Mouse (Mus musculus): ENCODE data around the gene Lhfpl2. TPM values are rescaled to one million over a fixed set of nuclear protein-coding genes. Genes with fewer than 3 reads are reported as not detected.

The Lhfpl2 gene
- polyA plus RNA-seq, 1 experiment from 2014 or later: 24.4 TPM

- H3K4me3 ChIP-seq: no peak overlapping the region
- WGBS: 60% methylated on average over 4 of the region's 4 CpGs
Observed at GRCm38 (mm10) chr13:94239488-94239887, 181.9 kb downstream of the Lhfpl2 start.

GRCm38 (mm10) chr13:94240111-94240510 is 182.5 kb downstream of the Lhfpl2 start:
- H3K27me3 ChIP-seq (replicated peaks): no peaks in the 10 kb centered on the region
- H3K4me2 ChIP-seq: no peak overlapping the region
- H3K9me3 ChIP-seq (replicated peaks): no peaks in the 10 kb centered on the region
- 0 out of 2 replicates have a peak, but pooled peaks cover 4% of the 10 kb centered on the region for H3K4me1 ChIP-seq (replicated peaks)
- H3K36me3 ChIP-seq: no peaks in the 10 kb centered on the region
- WGBS: 85% methylated on average over 6 of the region's 6 CpGs
- no peak overlapping the region for H3K4me3 ChIP-seq
- no peak overlapping the region for H3K9ac ChIP-seq
- no peak for ATAC-seq (ENCODE audit: insufficient number of reproducible peaks, low FRiP score)
- no peak overlapping the region for H3K27ac ChIP-seq (ENCODE audit: poor library complexity, severe bottlenecking)

More at GRCm38 (mm10) chr13:94239488-94239887, 181.9 kb downstream of the Lhfpl2 start:
- no peaks in the 10 kb centered on the region for H3K36me3 ChIP-seq
- no peaks in the 10 kb centered on the region for H3K27me3 ChIP-seq (replicated peaks)
- H3K27ac ChIP-seq (ENCODE audit: poor library complexity, severe bottlenecking): no peak overlapping the region
- H3K9ac ChIP-seq: no peak overlapping the region
- no peaks in the 10 kb centered on the region; the same call in 1 of the 2 replicates for H3K9me3 ChIP-seq (replicated peaks)
- H3K4me2 ChIP-seq: no peak overlapping the region
- H3K4me1 ChIP-seq (replicated peaks): 0 out of 2 replicates have a peak, but pooled peaks cover 4% of the 10 kb centered on the region
- ATAC-seq (ENCODE audit: insufficient number of reproducible peaks, low FRiP score): no peak; the same call in 1 of the 2 replicates

GRCm38 (mm10) chr13:94240873-94241272 is 183.3 kb downstream of the Lhfpl2 start:
- 28% methylated on average over 5 of the region's 5 CpGs for WGBS
- Histone ChIP-seq H3K4me2 (no peak overlapping the region), H3K4me1 (replicated peaks) (0 out of 2 replicates have a peak, but pooled peaks cover 4% of the 10 kb centered on the region), H3K27ac (ENCODE audit: poor library complexity, severe bottlenecking) (no peak overlapping the region), H3K9ac (no peak overlapping the region), H3K36me3 (no peaks in the 10 kb centered on the region), H3K9me3 (replicated peaks) (no peaks in the 10 kb centered on the region), H3K4me3 (no peak overlapping the region), H3K27me3 (replicated peaks) (no peaks in the 10 kb centered on the region)
- ATAC-seq (ENCODE audit: insufficient number of reproducible peaks, low FRiP score): no peak

- no peak overlapping the region for H3K4me2 ChIP-seq
- H3K27ac ChIP-seq (ENCODE audit: poor library complexity, severe bottlenecking): no peak overlapping the region
- no peak for ATAC-seq (ENCODE audit: insufficient number of reproducible peaks, low FRiP score)
- no peak overlapping the region for H3K4me3 ChIP-seq
- H3K27me3 ChIP-seq (replicated peaks): no peaks in the 10 kb centered on the region
- H3K9ac ChIP-seq: no peak overlapping the region
- H3K4me1 ChIP-seq (replicated peaks): peaks cover 6% of the 10 kb centered on the region; the same call in 1 of the 2 replicates
- no peaks in the 10 kb centered on the region for H3K9me3 ChIP-seq (replicated peaks)
- WGBS: 54% methylated on average over 4 of the region's 4 CpGs
- H3K36me3 ChIP-seq: no peaks in the 10 kb centered on the region
Observed at GRCm38 (mm10) chr13:94241892-94242524, 184.4 kb downstream of the Lhfpl2 start.

GRCm38 (mm10) chr13:94242897-94243296 is 185.3 kb downstream of the Lhfpl2 start:
- peaks cover 10% of the 10 kb centered on the region; the same call in 1 of the 2 replicates for H3K4me1 ChIP-seq (replicated peaks)
- WGBS: 76% methylated on average over 2 of the region's 2 CpGs
- no peak for ATAC-seq (ENCODE audit: insufficient number of reproducible peaks, low FRiP score)

More at GRCm38 (mm10) chr13:94242897-94243296, 185.3 kb downstream of the Lhfpl2 start:
- H3K4me2 ChIP-seq: no peak overlapping the region
- H3K9me3 ChIP-seq (replicated peaks): no peaks in the 10 kb centered on the region
- no peaks in the 10 kb centered on the region for H3K27me3 ChIP-seq (replicated peaks)
- no peak overlapping the region for H3K4me3 ChIP-seq
- no peaks in the 10 kb centered on the region for H3K36me3 ChIP-seq
- H3K9ac ChIP-seq: no peak overlapping the region
- H3K27ac ChIP-seq (ENCODE audit: poor library complexity, severe bottlenecking): no peak overlapping the region

Other genes starting within 250 kb of the Lhfpl2 start
- 26.2 and 29.2 TPM in 2 replicates for gene Scamp1, start 228.1 kb downstream of the Lhfpl2 start, polyA plus RNA-seq (2016; fragmentation: Nextera tagmentation; extraction: Ambion mirVana)